Mouse (Mus musculus) bone marrow macrophage, adult 2 months (primary cell): ENCODE data around the gene Wbp11. TPM values are rescaled to one million over a fixed set of nuclear protein-coding genes. Genes with fewer than 3 reads are reported as not detected.

Experiments used
- H3K27ac ChIP-seq: 2 replicates; pipeline ENCODE4 v1.5.1; 2012; ENCODE audit warnings: low read depth, low read length; ENCODE audit not compliant: insufficient read depth
- H3K4me1 ChIP-seq: 2 replicates; pipeline ENCODE4 v1.6.1; 2012; ENCODE audit warnings: low read length; ENCODE audit not compliant: control insufficient read depth, insufficient read depth
- H3K4me3 ChIP-seq: 2 replicates; pipeline ENCODE4 v1.5.1; 2012; ENCODE audit warnings: mild to moderate bottlenecking, low read length, moderate library complexity; ENCODE audit not compliant: insufficient read depth
- CTCF ChIP-seq: IDR thresholded peaks from 2 replicates; pipeline ENCODE4 v1.5.1; 2012; ENCODE audit warnings: low read depth, mild to moderate bottlenecking, low read length, moderate library complexity
- POLR2A ChIP-seq: IDR thresholded peaks from 2 replicates; pipeline ENCODE4 v1.6.1; 2012; ENCODE audit warnings: mild to moderate bottlenecking, low read depth, low read length, borderline replicate concordance
- polyA plus RNA-seq: library from polyadenylated mRNA; stranded (reverse); fragments of >200 nt; gene quantifications from 2 replicates; pipeline ENCODE4 v1.2.4, GENCODE M21; 2012; ENCODE audit not compliant: missing spikeins, insufficient read depth, insufficient read length

Wbp11 gene
- polyA plus RNA-seq, 1 experiment, result 76.4 TPM

DNA sequence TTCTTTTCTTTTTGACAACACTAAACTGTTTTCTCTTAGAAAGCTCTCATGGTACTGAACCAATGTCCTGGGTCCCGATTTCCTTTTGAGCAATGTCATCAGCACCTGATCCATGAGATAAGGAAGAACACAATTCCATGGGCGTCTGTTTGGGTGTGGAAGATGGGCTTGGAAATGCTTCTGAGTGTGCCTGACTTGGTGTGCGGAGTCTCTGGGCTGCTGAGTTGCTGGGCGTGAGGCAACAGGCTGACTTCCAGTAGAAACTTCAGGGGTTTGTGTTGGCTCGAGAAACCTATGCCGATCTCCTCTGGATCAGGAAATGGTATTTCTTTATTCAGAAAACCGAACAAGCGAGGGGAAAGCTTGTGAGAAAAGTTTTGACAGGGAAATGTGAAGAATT, 58.9 kb downstream of the Wbp11 start:
- Histone ChIP-seq H3K4me1 (no peaks in the 10 kb centered on the region), H3K27ac (no peak overlapping the region), H3K4me3 (no peak overlapping the region)
- TF ChIP-seq POLR2A (no peak), CTCF (no peak)

- no peak overlapping the region for H3K4me3 ChIP-seq
- no peaks in the 10 kb centered on the region for H3K4me1 ChIP-seq
- H3K27ac ChIP-seq, result no peak overlapping the region
- TF ChIP-seq POLR2A (no peak), CTCF (no peak)
Measured at GRCm38 (mm10) chr6:136763912-136764311, 64.1 kb downstream of the Wbp11 start.

Other genes with a start within 250 kb of the Wbp11 start
- 28.1 and 31.0 TPM in 2 replicates for gene Plbd1, start 166.3 kb downstream of the Wbp11 start, polyA plus RNA-seq
- gene Gucy2c, start 46.5 kb downstream of the Wbp11 start, polyA plus RNA-seq, result not detected in 2 replicates
- 0.51 and 0.56 TPM in 2 replicates for gene Hist4h4, start 23.8 kb downstream of the Wbp11 start, polyA plus RNA-seq
- 58.1 and 78.1 TPM in 2 replicates for gene H2afj, start 20.0 kb downstream of the Wbp11 start, polyA plus RNA-seq
- 4.4 and 5.1 TPM in 2 replicates for gene BC049715, start 607 bp downstream of the Wbp11 start, polyA plus RNA-seq
- gene Smco3, start 7.2 kb upstream of the Wbp11 start, polyA plus RNA-seq, result 0.57 and 0.74 TPM in 2 replicates
- gene Art4, start 29.5 kb upstream of the Wbp11 start, polyA plus RNA-seq, result not detected in 2 replicates
- gene Mgp, start 47.6 kb upstream of the Wbp11 start, polyA plus RNA-seq, result 2.7 and 4.0 TPM in 2 replicates
- not detected in 2 replicates for gene Erp27, start 93.9 kb upstream of the Wbp11 start, polyA plus RNA-seq
- gene Pde6h, start 95.6 kb upstream of the Wbp11 start, polyA plus RNA-seq, result 1.1 and 2.4 TPM in 2 replicates
- gene Arhgdib, start 113.7 kb upstream of the Wbp11 start, polyA plus RNA-seq, result 1,210 and 1,280 TPM in 2 replicates